Mouse (Mus musculus): ENCODE measurements around the gene Tstd3. TPM values are rescaled to one million over a fixed set of nuclear protein-coding genes. Genes with fewer than 3 reads are reported as not detected.

Tstd3 gene
- 14.9 and 16.4 TPM in 2 replicates for polyA plus RNA-seq (2015; fragmentation: Nextera tagmentation; extraction: Ambion mirVana)

DNA sequence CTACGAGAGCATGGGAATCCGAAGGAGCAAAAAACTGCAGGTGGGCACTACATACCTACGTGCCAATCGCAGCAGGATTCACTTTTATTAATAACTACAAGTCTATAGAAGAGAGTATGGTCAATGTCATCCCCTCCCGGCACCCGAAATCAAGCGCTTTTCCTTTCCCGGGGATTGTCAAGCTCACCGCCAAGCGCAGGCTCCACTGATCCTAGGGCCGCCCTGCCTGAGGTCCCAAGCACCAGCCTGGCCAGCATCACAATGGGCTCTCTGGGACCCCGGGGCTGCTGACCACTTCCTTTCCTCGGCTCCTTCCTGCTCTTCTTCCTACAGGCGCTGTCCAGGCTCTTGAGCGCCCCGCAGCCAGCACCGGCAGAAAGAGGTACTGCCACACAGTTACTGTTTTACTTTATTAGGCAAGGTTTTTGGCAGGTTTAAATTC, at the start of gene Tstd3, which contains the start of gene Usp45:
TSS of gene Tstd3 (minus strand) at position 350 of the 442 bp plus-strand sequence.
TSS of gene Usp45 (plus strand) at position 294 of the 442 bp plus-strand sequence.
- Histone ChIP-seq H3K4me2 (replicated peaks) (peak within 1 kb of the TSS; percentile 72), H3K36me3 (no peaks in the 10 kb centered on the region), H3K27me3 (no peaks in the 10 kb centered on the region), H3K9me3 (no peaks in the 10 kb centered on the region), H3K4me3 (peak within 1 kb of the TSS; percentile 77), H3K27ac (replicated peaks) (peak within 1 kb of the TSS; percentile 33), H3K9ac (replicated peaks) (peak within 1 kb of the TSS; percentile 70), H3K4me1 (0 out of 2 replicates have a peak, but pooled peaks cover 4% of the 10 kb centered on the region)
- WGBS = 1% methylated on average over 17 of the region's 17 CpGs
- ATAC-seq (replicated peaks) = peak; percentile 92

DNA sequence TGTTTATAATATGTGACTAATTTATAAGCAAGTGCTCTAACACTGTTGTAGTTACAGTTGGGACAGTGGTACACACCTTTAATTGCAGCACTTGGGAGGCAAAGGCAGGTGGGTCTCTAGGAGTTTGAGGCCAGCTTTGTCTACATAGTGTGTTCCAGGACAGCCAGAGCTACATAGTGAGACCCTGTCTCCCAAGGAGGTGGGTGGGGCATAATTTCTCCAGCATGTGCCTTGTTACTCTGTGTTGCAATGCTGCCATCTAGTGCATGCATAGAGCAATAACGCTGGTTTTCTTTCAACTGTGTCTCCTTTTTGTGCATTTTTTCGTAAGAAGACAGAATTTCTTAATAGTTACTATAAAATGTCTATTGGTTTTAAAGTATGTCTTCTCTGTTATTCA, 47.0 kb upstream of the Tstd3 start:
- peak; percentile 94 for ATAC-seq (replicated peaks)
- WGBS = 30% methylated on average over 2 of the region's 2 CpGs
- Histone ChIP-seq H3K4me1 (no peaks in the 10 kb centered on the region), H3K4me2 (replicated peaks) (no peak overlapping the region), H3K4me3 (no peak overlapping the region), H3K9ac (replicated peaks) (no peak overlapping the region), H3K36me3 (peaks cover 23% of the 10 kb centered on the region; the same call in 1 of the 2 replicates), H3K27me3 (no peaks in the 10 kb centered on the region), H3K27ac (replicated peaks) (no peak overlapping the region), H3K9me3 (no peaks in the 10 kb centered on the region)

DNA sequence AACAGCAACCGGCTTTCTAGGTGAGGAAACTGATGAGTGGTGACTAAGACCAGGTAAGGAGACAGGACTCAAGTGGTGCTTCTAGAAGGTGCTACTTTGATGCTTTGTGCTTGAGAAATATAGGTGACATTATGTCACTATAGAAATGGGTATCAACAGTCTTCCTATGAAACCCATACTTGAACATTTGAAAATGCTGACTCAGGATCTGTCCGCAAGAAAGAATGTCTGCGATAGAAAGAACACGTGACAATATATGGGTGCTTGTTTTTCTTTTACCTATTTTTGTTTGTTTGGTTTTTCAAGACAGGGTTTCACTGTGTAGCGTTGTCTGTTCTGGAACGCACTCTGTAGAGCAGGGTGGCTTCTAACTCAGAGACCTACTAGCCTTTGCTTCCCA, 45.6 kb upstream of the Tstd3 start:
- Histone ChIP-seq H3K4me2 (replicated peaks) (no peak overlapping the region), H3K4me1 (no peaks in the 10 kb centered on the region), H3K9me3 (no peaks in the 10 kb centered on the region), H3K9ac (replicated peaks) (no peak overlapping the region), H3K27me3 (no peaks in the 10 kb centered on the region), H3K36me3 (peaks cover 19% of the 10 kb centered on the region; the same call in 1 of the 2 replicates), H3K27ac (replicated peaks) (no peak overlapping the region), H3K4me3 (no peak overlapping the region)
- 95% methylated on average over 6 of the region's 6 CpGs for WGBS
- ATAC-seq (replicated peaks) = no peak

DNA sequence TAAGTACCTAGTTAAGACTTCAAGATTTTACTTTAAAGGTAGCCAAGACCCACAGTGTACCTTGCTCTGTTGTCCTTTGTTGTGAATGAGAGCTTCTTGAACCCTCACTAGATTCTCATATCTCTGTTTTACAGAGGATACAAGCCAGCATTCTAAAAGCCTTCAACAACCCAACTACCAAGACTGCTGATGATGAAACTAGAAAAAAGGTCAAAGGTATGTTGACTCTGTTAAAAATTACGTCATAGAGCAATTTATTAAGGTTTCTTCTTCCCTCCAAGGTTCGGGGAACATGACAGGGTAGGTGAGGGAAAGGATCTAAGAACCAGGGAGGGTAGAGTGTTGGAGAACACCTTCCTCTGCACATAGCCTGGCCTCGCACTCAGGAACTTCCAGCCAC, 43.6 kb upstream of the Tstd3 start:
- H3K27me3 ChIP-seq = no peaks in the 10 kb centered on the region
- peaks cover 11% of the 10 kb centered on the region; the same call in 1 of the 2 replicates for H3K36me3 ChIP-seq
- 97% methylated on average over 3 of the region's 3 CpGs for WGBS
- no peaks in the 10 kb centered on the region for H3K9me3 ChIP-seq
- H3K4me2 ChIP-seq (replicated peaks) = no peak overlapping the region
- no peaks in the 10 kb centered on the region for H3K4me1 ChIP-seq
- no peak overlapping the region for H3K4me3 ChIP-seq
- ATAC-seq (replicated peaks) = no peak
- H3K27ac ChIP-seq (replicated peaks) = no peak overlapping the region
- no peak overlapping the region for H3K9ac ChIP-seq (replicated peaks)

DNA sequence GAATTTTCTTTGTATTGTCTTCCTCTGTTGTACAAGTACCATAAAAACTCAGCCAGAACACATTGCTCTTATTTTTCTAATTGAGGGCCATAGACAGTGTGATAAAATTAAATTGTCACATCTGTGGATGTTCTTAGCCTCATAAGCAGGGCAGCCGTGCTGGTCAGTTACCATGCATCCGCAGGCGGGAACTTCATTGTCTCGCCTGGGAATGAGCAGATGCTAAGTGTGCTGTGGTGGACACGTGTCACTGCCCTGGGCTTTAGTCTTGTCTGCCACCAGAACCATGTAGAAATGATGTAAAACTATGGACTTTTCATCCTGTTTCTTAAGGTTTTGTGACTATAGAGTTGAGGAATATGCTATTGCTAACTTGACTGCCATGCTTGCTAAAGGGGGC, 40.2 kb upstream of the Tstd3 start:
- Histone ChIP-seq H3K4me2 (replicated peaks) (no peak overlapping the region), H3K9me3 (no peaks in the 10 kb centered on the region), H3K4me1 (no peaks in the 10 kb centered on the region), H3K36me3 (peaks cover 24% of the 10 kb centered on the region; the same call in 1 of the 2 replicates), H3K27ac (replicated peaks) (no peak overlapping the region), H3K9ac (replicated peaks) (no peak overlapping the region), H3K27me3 (no peaks in the 10 kb centered on the region), H3K4me3 (no peak overlapping the region)
- 72% methylated on average over 5 of the region's 5 CpGs for WGBS
- no peak for ATAC-seq (replicated peaks)

DNA sequence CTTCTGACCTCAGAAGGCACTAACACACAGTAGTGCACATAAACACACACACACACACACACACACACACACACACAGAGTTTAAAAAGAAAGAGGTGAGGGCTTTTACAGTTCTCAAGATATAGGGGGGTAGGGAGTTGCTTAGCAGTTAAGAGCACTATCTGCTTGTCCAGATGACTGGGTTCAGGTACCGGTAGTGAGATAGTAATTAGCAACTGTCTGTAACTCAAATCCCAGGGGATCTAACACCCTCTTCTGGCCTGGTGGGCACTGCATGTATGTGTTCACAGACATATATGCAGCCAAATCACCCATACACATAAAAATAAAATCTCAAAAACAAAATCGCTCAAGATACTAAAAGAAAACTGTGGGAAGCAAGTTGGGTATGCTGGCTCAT, 34.6 kb upstream of the Tstd3 start:
- no peak for ATAC-seq (replicated peaks)
- 93% methylated on average over 2 of the region's 2 CpGs for WGBS
- Histone ChIP-seq H3K27me3 (no peaks in the 10 kb centered on the region), H3K9me3 (no peaks in the 10 kb centered on the region), H3K27ac (replicated peaks) (no peak overlapping the region), H3K9ac (replicated peaks) (no peak overlapping the region), H3K4me1 (no peaks in the 10 kb centered on the region), H3K4me2 (replicated peaks) (no peak overlapping the region), H3K36me3 (peaks cover 45% of the 10 kb centered on the region), H3K4me3 (no peak overlapping the region)

DNA sequence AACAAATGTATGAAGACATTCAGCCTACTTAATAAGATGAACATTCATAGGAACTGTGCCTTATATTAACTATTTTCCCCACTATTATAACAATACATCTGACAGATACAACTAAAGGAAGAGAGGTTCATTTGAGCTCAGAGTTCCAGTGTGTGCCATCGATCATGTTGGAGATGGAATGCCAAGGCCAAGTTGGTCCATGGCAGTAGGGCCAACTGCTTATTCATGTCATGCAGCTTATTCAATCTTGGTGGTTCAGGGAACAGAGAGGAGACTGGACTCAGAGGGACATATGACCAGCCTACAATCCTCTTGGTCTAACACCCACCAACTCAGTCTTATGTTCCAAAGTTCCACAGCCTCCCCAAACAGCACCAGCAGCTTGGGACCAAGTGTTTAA, 34.0 kb upstream of the Tstd3 start:
- peaks cover 45% of the 10 kb centered on the region for H3K36me3 ChIP-seq
- no peak for ATAC-seq (replicated peaks)

DNA sequence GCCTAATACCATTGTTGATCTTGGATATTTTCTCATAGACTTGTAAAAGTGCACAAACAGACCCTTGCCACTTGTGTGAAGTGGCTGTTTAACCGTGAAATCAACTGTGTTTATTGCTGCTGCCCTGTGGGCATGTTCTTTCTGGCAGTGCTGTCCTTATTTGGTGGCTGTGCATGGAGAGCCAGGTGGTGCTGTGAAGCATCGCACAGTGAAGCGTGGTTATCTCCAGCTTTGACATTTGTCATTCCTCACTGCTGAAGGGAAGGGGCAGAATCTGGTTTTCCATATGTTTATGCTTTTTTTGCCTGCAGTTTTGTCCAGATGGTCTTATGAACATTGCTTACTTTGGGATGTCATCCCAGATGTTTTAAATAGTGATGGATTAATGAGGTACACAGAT, 26.6 kb upstream of the Tstd3 start:
- no peak for ATAC-seq (replicated peaks)
- H3K9ac ChIP-seq (replicated peaks) = no peak overlapping the region
- 55% methylated on average over 3 of the region's 3 CpGs for WGBS

More for the DNA sequence above, 34.0 kb upstream of the Tstd3 start:
- Histone ChIP-seq H3K27me3 (no peaks in the 10 kb centered on the region), H3K4me1 (no peaks in the 10 kb centered on the region), H3K9me3 (no peaks in the 10 kb centered on the region), H3K4me2 (replicated peaks) (no peak overlapping the region), H3K9ac (replicated peaks) (no peak overlapping the region), H3K4me3 (no peak overlapping the region), H3K27ac (replicated peaks) (no peak overlapping the region)
- 88% methylated on average over 1 of the region's 1 CpGs for WGBS

DNA sequence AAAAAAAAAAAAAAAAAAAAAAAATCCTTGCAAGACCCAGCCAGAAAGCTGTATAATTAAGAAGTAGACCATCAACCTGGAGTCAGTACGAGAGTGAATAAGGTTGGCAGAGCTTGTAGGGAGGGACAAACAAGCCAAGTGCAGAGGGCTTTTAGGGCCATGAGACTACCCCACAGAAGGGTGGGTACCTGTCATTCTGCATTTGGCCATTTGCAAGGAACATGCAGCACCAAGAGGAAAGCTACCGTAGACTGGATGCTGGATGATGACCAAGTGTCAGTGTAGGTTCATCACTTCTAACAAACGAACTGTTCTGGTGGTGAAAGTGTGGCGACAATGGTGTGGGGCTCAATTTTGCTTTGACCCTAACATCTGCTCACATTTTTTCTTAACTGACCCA, 22.8 kb upstream of the Tstd3 start:
- peaks cover 3% of the 10 kb centered on the region; the same call in 1 of the 2 replicates for H3K4me1 ChIP-seq
- no peak overlapping the region for H3K27ac ChIP-seq (replicated peaks)
- no peak overlapping the region for H3K4me2 ChIP-seq (replicated peaks)
- H3K27me3 ChIP-seq = no peaks in the 10 kb centered on the region
- no peaks in the 10 kb centered on the region for H3K9me3 ChIP-seq
- peaks cover 25% of the 10 kb centered on the region for H3K36me3 ChIP-seq
- no peak for ATAC-seq (replicated peaks)
- 88% methylated on average over 4 of the region's 4 CpGs for WGBS
- no peak overlapping the region for H3K9ac ChIP-seq (replicated peaks)
- H3K4me3 ChIP-seq = no peak overlapping the region

More for the DNA sequence above, 26.6 kb upstream of the Tstd3 start:
- Histone ChIP-seq H3K4me2 (replicated peaks) (no peak overlapping the region), H3K4me1 (peaks cover 3% of the 10 kb centered on the region; the same call in 1 of the 2 replicates), H3K27me3 (no peaks in the 10 kb centered on the region), H3K4me3 (no peak overlapping the region), H3K27ac (replicated peaks) (no peak overlapping the region), H3K36me3 (peaks cover 7% of the 10 kb centered on the region), H3K9me3 (no peaks in the 10 kb centered on the region)

DNA sequence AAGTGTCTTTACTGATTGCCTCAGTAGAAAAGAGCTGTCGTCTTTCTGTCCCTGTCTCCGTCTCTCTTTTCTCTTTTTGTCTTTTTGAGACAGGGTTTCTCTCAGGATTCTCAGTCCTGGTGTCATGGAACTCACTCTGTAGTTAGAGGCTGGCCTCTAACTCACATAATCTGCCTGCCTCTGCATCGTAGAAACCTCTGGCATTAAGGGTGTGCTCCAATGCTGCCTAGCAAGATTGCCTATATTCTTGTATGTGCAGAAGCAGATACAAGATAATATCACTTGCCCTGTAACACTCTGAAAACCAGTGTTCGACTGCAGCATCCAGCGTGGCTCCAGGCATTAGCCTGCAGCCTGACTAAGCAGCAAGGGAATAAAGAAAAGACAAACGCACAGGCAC, 21.9 kb upstream of the Tstd3 start:
- Histone ChIP-seq H3K36me3 (peaks cover 34% of the 10 kb centered on the region), H3K4me1 (peaks cover 3% of the 10 kb centered on the region; the same call in 1 of the 2 replicates), H3K4me2 (replicated peaks) (no peak overlapping the region), H3K9ac (replicated peaks) (no peak overlapping the region), H3K4me3 (no peak overlapping the region), H3K9me3 (no peaks in the 10 kb centered on the region), H3K27me3 (no peaks in the 10 kb centered on the region), H3K27ac (replicated peaks) (no peak overlapping the region)
- 82% methylated on average over 6 of the region's 6 CpGs for WGBS
- no peak for ATAC-seq (replicated peaks)

DNA sequence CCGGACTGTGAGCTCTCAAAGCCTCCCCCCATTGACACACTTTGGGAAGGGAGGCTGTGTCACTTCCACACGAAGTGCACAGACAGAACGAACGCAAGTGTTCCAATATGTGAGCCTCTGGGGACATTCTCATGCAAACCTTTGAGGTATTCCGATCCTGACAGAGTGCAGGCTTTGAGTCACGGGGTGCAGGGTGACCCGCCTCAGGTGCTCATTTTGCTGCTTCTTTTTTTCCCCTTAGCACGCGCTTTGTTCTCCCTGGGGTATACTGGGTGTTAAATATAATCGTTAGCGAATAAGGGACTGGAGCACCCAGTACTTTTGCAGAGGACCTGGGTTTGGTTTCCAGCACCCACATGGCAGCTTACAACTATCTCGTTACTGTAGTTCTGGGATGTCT, 19.3 kb upstream of the Tstd3 start:
- WGBS = 96% methylated on average over 12 of the region's 12 CpGs
- no peak overlapping the region for H3K27ac ChIP-seq (replicated peaks)
- H3K4me2 ChIP-seq (replicated peaks) = no peak overlapping the region
- H3K4me1 ChIP-seq = no peaks in the 10 kb centered on the region
- H3K9me3 ChIP-seq = no peaks in the 10 kb centered on the region
- no peak for ATAC-seq (replicated peaks)
- no peaks in the 10 kb centered on the region for H3K27me3 ChIP-seq
- H3K36me3 ChIP-seq = peaks cover 49% of the 10 kb centered on the region
- no peak overlapping the region for H3K9ac ChIP-seq (replicated peaks)
- H3K4me3 ChIP-seq = no peak overlapping the region

DNA sequence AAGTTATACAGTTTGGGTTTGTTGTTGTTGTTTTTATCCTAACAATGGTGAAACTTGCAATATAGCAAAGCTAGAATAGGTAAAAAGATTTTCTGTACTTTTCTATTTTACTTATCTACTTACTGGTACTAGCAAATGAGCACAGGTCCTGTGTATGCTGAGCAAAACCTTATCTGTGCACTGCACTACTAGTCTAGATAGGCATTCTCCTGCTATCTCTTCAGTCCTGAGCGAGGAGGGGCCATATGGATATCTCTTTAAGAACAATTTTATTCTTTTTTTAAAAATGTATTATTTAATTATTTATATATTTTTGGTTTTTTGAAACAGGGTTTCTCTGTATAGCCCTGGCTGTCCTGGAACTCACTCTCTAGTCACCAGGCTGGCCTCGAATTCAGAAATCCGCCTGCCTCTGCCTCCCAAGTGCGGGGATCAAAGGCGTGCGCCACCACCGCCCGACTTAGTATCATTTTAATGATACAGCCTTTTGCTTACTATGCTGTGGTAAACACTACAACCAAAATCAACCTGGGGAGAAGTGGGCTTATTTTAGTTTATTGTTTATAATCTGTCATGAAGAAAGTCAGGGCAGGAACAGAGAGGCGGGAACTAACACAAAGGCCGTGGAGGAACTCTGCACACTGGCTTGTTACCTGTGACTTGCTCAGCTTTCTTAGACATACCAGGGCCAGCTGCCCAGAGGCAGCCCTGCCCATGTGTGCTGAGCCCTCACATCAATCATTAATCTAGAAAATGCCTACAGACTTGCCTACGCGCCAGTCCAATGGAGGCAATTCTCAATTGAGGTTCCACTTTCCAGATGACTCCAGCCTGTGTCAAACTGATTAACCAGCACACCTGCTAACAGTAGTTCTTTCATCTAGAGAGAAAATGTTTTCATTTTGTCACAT, 14.1 kb upstream of the Tstd3 start:
- no peak overlapping the region for H3K4me3 ChIP-seq
- H3K27me3 ChIP-seq = no peaks in the 10 kb centered on the region
- 95% methylated on average over 12 of the region's 12 CpGs for WGBS
- no peaks in the 10 kb centered on the region for H3K9me3 ChIP-seq
- H3K4me1 ChIP-seq = peaks cover 12% of the 10 kb centered on the region; the same call in 1 of the 2 replicates
- peaks cover 43% of the 10 kb centered on the region for H3K36me3 ChIP-seq
- no peak overlapping the region for H3K4me2 ChIP-seq (replicated peaks)
- H3K27ac ChIP-seq (replicated peaks) = no peak overlapping the region
- no peak overlapping the region for H3K9ac ChIP-seq (replicated peaks)
- ATAC-seq (replicated peaks) = no peak
